Mouse (Mus musculus) spleen, adult 2 months (tissue): ENCODE results near the gene Mtrf1l. TPM values are rescaled to one million over a fixed set of nuclear protein-coding genes. Genes with fewer than 3 reads are reported as not detected.

ENCODE experiments used
- DNase-seq, 2 experiments: peaks; one replicate each; pipeline versions ENCODE4 v3.0.0 to v3.0.0-alpha.2; 2012 to 2021; ENCODE audit warnings: low spot score in 2 of 2, low read depth in 1 of 2
- H3K27ac ChIP-seq: fragments of 200-500 bp; 2 replicates; pipeline ENCODE4 v1.5.1; 2012; ENCODE audit warnings: low read length, inconsistent platforms; ENCODE audit not compliant: insufficient read depth
- H3K27me3 ChIP-seq: fragments of 200-500 bp; 2 replicates; pipeline ENCODE4 v1.6.1; 2012; ENCODE audit warnings: mild to moderate bottlenecking, moderate library complexity, low read length, inconsistent platforms; ENCODE audit not compliant: control insufficient read depth, insufficient read depth
- H3K36me3 ChIP-seq: fragments of 200-500 bp; 2 replicates; pipeline ENCODE4 v1.6.1; 2012; ENCODE audit warnings: mild to moderate bottlenecking, low read length, inconsistent platforms; ENCODE audit not compliant: control insufficient read depth, insufficient read depth
- H3K4me1 ChIP-seq: fragments of 200-500 bp; 2 replicates; pipeline ENCODE4 v1.6.1; 2011; ENCODE audit warnings: inconsistent platforms; ENCODE audit not compliant: control insufficient read depth, insufficient read depth, insufficient read length
- H3K4me3 ChIP-seq: fragments of 200-500 bp; 2 replicates; pipeline ENCODE4 v1.5.1; 2011; ENCODE audit warnings: mild to moderate bottlenecking, inconsistent platforms; ENCODE audit not compliant: insufficient read depth, insufficient read length; ENCODE audit errors: extremely low read depth
- CTCF ChIP-seq: fragments of 200-500 bp; IDR thresholded peaks from 2 replicates; pipeline ENCODE4 v1.5.1; 2011; ENCODE audit warnings: mild to moderate bottlenecking, inconsistent platforms; ENCODE audit not compliant: insufficient read depth, insufficient read length, insufficient replicate concordance; ENCODE audit errors: extremely low read depth
- POLR2A ChIP-seq: fragments of 200-500 bp; IDR thresholded peaks from 2 replicates; pipeline ENCODE4 v1.6.1; 2011; ENCODE audit warnings: low read depth, low read length, inconsistent platforms
- WGBS: fragments of 180-500 bp; shearing (Covaris S2); methylation state at CpG from one replicate; pipeline ENCODE4 v1.1.7; 2018; 5-methylcytosine and 5-hydroxymethylcytosine counted together
- polyA plus RNA-seq: library from polyadenylated mRNA; depleted of rRNA; stranded (reverse); fragments of >200 nt; gene quantifications from 2 replicates; pipeline ENCODE4 v1.2.3, GENCODE M21; 2012; rRNA removed

The Mtrf1l gene
- polyA plus RNA-seq, 1 experiment = 1.9 TPM

DNA sequence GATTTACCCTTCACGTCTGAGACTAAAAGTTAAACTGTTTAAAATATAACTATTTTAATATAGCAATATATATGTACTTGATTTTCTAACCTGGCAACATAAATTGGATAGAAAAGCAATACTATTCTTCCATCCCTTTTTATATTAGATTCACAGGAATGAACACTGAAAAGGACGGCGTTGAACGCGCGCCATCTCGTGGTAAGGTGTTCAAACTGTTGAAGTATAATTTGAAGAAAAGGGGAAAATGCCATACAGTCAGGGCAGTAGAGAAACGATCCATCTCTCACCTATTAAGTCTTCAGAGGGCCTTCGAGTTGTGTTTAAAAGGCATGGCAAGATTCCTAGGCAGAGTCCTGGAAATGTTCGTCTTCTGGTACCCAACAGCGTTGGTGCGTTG, 33.1 kb downstream of the Mtrf1l start:
- no peaks in the 10 kb centered on the region for H3K27me3 ChIP-seq
- no peak overlapping the region for H3K4me3 ChIP-seq
- no peak for TF ChIP-seq POLR2A
- TF ChIP-seq CTCF = peak; percentile 29; the same call in 1 of the 2 replicates
- WGBS = 19% methylated on average over 12 of the region's 12 CpGs
- DNase-seq = peak in 1 of 2 experiments; percentile 13
- no peaks in the 10 kb centered on the region for H3K4me1 ChIP-seq
- H3K27ac ChIP-seq = no peak overlapping the region
- H3K36me3 ChIP-seq = no peaks in the 10 kb centered on the region

DNA sequence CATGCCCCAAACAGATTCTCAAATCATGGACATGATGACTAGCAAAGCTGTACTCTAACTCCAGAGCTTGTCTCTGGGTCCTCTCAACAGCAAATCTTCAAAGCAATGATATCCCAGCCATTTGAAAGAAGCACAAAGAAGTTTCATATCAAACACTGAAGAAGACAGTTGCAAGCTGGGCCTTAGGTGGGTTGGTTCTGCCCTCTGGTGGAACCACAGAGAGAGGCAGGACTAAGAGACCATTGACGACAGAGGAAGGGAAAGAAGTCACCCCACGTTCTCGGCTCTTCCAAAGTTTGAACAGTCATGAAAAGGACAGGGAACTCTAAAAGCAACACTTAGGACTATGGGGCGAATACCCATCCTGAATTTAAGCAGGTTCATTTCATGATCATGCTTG, 36.8 kb downstream of the Mtrf1l start:
- no peak overlapping the region for H3K27ac ChIP-seq
- H3K27me3 ChIP-seq = no peaks in the 10 kb centered on the region
- WGBS = 23% methylated on average over 4 of the region's 4 CpGs
- peak in 1 of 2 experiments; percentile 7 for DNase-seq
- no peaks in the 10 kb centered on the region for H3K36me3 ChIP-seq
- H3K4me3 ChIP-seq = no peak overlapping the region
- no peaks in the 10 kb centered on the region for H3K4me1 ChIP-seq
- TF ChIP-seq POLR2A = no peak
- TF ChIP-seq CTCF = peak; percentile 31; the same call in 1 of the 2 replicates

Other genes with a start within 250 kb of the Mtrf1l start
- 1.4 and 1.8 TPM in 2 replicates for gene Myct1, start 230.1 kb downstream of the Mtrf1l start, polyA plus RNA-seq
- not detected in 2 replicates for gene Vip, start 184.7 kb downstream of the Mtrf1l start, polyA plus RNA-seq
- gene Fbxo5, start 18.3 kb downstream of the Mtrf1l start, polyA plus RNA-seq = 2.9 and 3.5 TPM in 2 replicates
- 0.07 TPM in 2 replicates for gene Rgs17, start 98.5 kb upstream of the Mtrf1l start, polyA plus RNA-seq